Mouse (Mus musculus): ENCODE measurements around the gene Mrps18c.

Gene Mrps18c

GRCm38 (mm10) chr5:100798165-100798860 is at the start of gene Mrps18c, which contains the start of gene Helq:
TSS of gene Mrps18c (plus strand) at chr5:100798627.
TSS of gene Helq (minus strand) at chr5:100798598.
- peak; percentile 88 to 91 for DNase-seq (ENCODE audit: low spot score in 2 of 2)

GRCm38 (mm10) chr5:100750617-100751255 is 47.7 kb upstream of the Mrps18c start:
- DNase-seq (ENCODE audit: low spot score in 2 of 2): peak in 1 of 2 experiments; percentile 17

- DNase-seq (ENCODE audit: low spot score in 2 of 2): peak; percentile 28 to 38
Measured at GRCm38 (mm10) chr5:100751655-100752054, 46.8 kb upstream of the Mrps18c start.

GRCm38 (mm10) chr5:100753407-100753806 is 45.0 kb upstream of the Mrps18c start:
- DNase-seq (ENCODE audit: low spot score in 2 of 2): no peak

- DNase-seq (ENCODE audit: low spot score in 2 of 2): no peak
Measured at GRCm38 (mm10) chr5:100758121-100758520, 40.3 kb upstream of the Mrps18c start.

- DNase-seq (ENCODE audit: low spot score in 2 of 2): no peak
Measured at GRCm38 (mm10) chr5:100760049-100760663, 38.3 kb upstream of the Mrps18c start.

GRCm38 (mm10) chr5:100761736-100762135 is 36.7 kb upstream of the Mrps18c start:
- DNase-seq (ENCODE audit: low spot score in 2 of 2): no peak

- no peak for DNase-seq (ENCODE audit: low spot score in 2 of 2)
Measured at GRCm38 (mm10) chr5:100766026-100766425, 32.4 kb upstream of the Mrps18c start.

GRCm38 (mm10) chr5:100771575-100771974 is 26.9 kb upstream of the Mrps18c start:
- DNase-seq (ENCODE audit: low spot score in 2 of 2): no peak

GRCm38 (mm10) chr5:100775778-100776404 is 22.5 kb upstream of the Mrps18c start:
- no peak for DNase-seq (ENCODE audit: low spot score in 2 of 2)

GRCm38 (mm10) chr5:100776900-100777299 is 21.5 kb upstream of the Mrps18c start:
- DNase-seq (ENCODE audit: low spot score in 2 of 2): no peak

GRCm38 (mm10) chr5:100779002-100779401 is 19.4 kb upstream of the Mrps18c start:
- DNase-seq (ENCODE audit: low spot score in 2 of 2): no peak

- DNase-seq (ENCODE audit: low spot score in 2 of 2): no peak
Measured at GRCm38 (mm10) chr5:100787527-100787926, 10.9 kb upstream of the Mrps18c start.

- no peak for DNase-seq (ENCODE audit: low spot score in 2 of 2)
Measured at GRCm38 (mm10) chr5:100792261-100792660, 6.2 kb upstream of the Mrps18c start.

- no peak for DNase-seq (ENCODE audit: low spot score in 2 of 2)
Measured at GRCm38 (mm10) chr5:100794084-100794483, 4.3 kb upstream of the Mrps18c start.

- DNase-seq (ENCODE audit: low spot score in 2 of 2): no peak
Measured at GRCm38 (mm10) chr5:100818341-100818740, 19.9 kb downstream of the Mrps18c start.

GRCm38 (mm10) chr5:100819568-100820480 is 21.4 kb downstream of the Mrps18c start:
- no peak for DNase-seq (ENCODE audit: low spot score in 2 of 2)

GRCm38 (mm10) chr5:100820483-100821184 is 22.2 kb downstream of the Mrps18c start, which contains the start of gene Abraxas1:
TSS of gene Abraxas1 (minus strand) at chr5:100820965.
- peak; percentile 85 to 86 for DNase-seq (ENCODE audit: low spot score in 2 of 2)

- no peak for DNase-seq (ENCODE audit: low spot score in 2 of 2)
Measured at GRCm38 (mm10) chr5:100821375-100821774, 22.9 kb downstream of the Mrps18c start.

- peak; percentile 29 to 51 for DNase-seq (ENCODE audit: low spot score in 2 of 2)
Measured at GRCm38 (mm10) chr5:100822826-100823225, 24.4 kb downstream of the Mrps18c start.
